Mouse (Mus musculus) adrenal gland, adult 10 weeks (tissue): ENCODE results near the gene D6Ertd527e. TPM values are rescaled to one million over a fixed set of nuclear protein-coding genes. Genes with fewer than 3 reads are reported as not detected.

Experiments
- polyA plus RNA-seq: library from polyadenylated mRNA; stranded (reverse); fragments of 350-450 nt; fragmentation: Illumina TruSeq; extraction: RNeasy Lipid Tissue Mini Kit (QIAGEN cat#74804); gene quantifications from one replicate; pipeline ENCODE4 v1.2.3, GENCODE M21; 2014; ENCODE audit warnings: low read depth, low replicate concordance

The D6Ertd527e gene
- not detected for polyA plus RNA-seq

DNA sequence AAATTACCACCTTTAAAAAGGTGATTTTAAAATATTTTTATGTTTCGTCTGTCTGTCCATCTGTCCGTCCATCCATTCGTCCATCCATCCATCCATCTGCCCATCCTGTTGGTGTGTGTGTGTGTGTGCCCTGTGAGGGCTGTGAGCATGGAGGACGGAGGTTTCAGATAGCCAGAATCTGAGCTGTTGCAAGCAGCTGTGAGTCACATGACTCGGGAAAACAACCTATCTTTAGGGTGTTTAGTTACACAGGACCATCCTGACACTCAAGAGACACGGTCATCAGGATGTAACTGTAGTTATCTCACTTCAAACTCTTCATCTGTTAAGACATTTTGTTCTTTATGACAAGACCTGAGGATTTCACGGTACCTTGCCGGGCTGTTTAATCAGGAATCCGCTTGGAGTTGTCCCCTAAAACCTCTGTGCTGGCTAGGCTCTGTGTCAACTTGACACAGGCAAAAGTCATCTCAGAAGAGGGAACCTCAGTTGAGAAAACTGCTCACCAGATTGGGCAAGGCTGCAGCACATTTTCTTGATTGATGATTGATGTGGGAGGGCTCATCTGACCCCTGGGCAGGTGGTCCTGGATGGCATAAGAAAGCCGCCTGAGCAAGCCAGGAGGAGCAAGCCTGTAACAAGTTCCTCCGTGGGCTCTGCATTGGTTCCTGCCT lies at the start of gene D6Ertd527e:
TSS of gene D6Ertd527e (plus strand) at position 624 of the 674 bp plus-strand sequence.

Other genes with a start within 250 kb of the D6Ertd527e start
- 62.4 TPM for gene Nfu1, start 95.5 kb upstream of the D6Ertd527e start, polyA plus RNA-seq
- 71.7 TPM for gene Gfpt1, start 61.9 kb upstream of the D6Ertd527e start, polyA plus RNA-seq
- 37.7 TPM for gene Antxr1, start 231.1 kb downstream of the D6Ertd527e start, polyA plus RNA-seq
- not detected for gene Gkn1, start 246.2 kb downstream of the D6Ertd527e start, polyA plus RNA-seq